Mouse (Mus musculus): ENCODE data around the gene Tas1r2.

The Tas1r2 gene

DNA sequence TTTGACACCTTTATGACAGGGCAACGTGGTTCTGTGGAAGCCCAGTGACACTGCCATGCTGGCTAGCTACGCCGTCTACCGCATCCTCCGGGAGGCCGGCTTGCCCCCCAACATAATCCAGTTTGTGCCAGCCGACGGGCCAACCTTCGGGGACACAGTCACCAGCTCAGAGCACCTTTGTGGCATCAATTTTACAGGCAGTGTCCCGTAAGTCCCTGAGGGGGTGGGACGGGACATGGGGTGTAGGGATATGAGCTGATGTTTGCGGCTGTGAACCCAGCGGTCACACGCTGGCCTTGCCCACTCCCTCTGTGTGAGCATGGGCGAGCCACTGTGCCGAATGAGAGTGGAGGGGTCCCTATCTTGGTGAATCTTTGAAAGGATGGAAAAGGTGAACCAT, 15.0 kb upstream of the Tas1r2 start:
- DNase-seq (ENCODE audit: extremely low spot score, low read depth, low spot score), result no peak

- DNase-seq (ENCODE audit: extremely low spot score, low read depth, low spot score), result no peak
Observed at GRCm38 (mm10) chr4:139639801-139640200, 13.5 kb upstream of the Tas1r2 start.

- no peak for DNase-seq (ENCODE audit: extremely low spot score, low read depth, low spot score)
Observed at GRCm38 (mm10) chr4:139640333-139640732, 13.0 kb upstream of the Tas1r2 start.

DNA sequence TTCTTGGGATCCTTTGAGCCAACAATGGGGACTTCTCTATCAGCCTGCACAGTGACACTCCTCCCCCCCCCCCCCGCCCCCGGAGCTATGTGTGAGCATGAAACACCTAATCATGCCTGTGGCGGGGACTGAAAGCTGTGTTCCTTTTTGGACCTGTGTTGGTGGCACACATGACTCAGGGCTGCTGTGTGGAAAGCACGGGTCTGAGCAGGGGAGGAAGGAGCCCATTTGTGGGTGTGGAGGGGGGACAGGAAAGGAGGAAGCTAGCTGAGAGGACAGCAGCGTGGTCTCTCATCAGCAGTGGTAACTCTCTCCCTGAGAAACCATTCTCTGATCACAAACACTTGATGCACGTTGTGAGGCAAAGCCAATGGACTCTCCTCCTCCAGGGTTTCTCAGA, 12.6 kb upstream of the Tas1r2 start:
- no peak for DNase-seq (ENCODE audit: extremely low spot score, low read depth, low spot score)

- DNase-seq (ENCODE audit: extremely low spot score, low read depth, low spot score), result no peak
Observed at GRCm38 (mm10) chr4:139641829-139642425, 11.4 kb upstream of the Tas1r2 start.

DNA sequence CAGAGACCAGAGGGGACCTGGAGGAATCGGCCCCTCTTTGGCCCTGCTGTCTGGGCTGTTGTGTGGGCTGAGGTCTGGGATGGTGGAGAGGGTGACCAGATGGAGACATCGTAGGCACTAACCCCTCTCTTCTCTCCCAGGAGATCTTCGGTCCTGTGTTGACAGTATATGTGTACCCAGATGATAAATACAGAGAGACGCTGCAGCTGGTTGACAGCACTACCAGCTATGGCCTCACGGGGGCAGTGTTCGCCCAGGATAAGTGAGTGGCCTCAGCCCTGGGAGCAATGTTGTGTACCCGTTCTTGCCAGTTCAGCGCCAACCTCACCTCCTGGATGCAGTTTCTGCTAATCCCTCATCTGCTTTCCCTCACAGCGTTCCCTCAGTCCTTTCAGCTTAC, 9.4 kb upstream of the Tas1r2 start:
- no peak for DNase-seq (ENCODE audit: extremely low spot score, low read depth, low spot score)

- no peak for DNase-seq (ENCODE audit: extremely low spot score, low read depth, low spot score)
Observed at GRCm38 (mm10) chr4:139646916-139647315, 6.4 kb upstream of the Tas1r2 start.

GRCm38 (mm10) chr4:139650086-139650743, 3.1 kb upstream of the Tas1r2 start:
- no peak for DNase-seq (ENCODE audit: extremely low spot score, low read depth, low spot score)

DNA sequence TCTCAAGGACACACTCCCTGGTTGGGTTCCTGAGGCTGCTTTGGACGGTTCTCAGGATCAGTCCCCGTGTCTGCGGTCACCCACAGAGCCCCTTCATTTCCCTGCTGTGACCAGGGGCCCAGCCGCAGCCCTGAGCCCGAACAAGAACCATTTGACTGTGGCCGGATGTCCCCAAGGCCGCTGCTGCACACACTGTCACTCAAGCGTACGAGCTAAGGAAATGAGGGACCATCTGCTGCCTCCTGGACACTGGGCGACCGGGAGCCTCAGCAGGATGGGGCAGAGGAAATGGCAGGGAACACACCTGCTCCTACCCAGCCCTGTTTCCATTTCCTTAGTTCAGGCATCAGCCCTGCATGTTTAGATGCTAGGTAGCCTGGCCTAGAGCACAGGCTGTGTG, 2.4 kb upstream of the Tas1r2 start:
- DNase-seq (ENCODE audit: extremely low spot score, low read depth, low spot score), result no peak

DNA sequence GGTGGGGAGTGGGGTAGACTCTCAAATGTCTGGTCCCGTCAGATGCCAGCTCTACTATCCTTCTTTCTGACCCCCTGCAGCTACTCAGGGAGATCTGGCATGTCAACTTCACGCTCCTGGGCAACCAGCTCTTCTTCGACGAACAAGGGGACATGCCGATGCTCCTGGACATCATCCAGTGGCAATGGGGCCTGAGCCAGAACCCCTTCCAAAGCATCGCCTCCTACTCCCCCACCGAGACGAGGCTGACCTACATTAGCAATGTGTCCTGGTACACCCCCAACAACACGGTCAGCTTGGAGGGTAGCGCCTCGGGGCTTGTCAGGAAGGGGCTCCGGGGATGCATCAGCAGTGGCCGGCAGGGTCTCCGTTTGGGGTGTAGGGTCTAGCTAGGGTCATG, 8.6 kb downstream of the Tas1r2 start:
- DNase-seq (ENCODE audit: extremely low spot score, low read depth, low spot score), result no peak

DNA sequence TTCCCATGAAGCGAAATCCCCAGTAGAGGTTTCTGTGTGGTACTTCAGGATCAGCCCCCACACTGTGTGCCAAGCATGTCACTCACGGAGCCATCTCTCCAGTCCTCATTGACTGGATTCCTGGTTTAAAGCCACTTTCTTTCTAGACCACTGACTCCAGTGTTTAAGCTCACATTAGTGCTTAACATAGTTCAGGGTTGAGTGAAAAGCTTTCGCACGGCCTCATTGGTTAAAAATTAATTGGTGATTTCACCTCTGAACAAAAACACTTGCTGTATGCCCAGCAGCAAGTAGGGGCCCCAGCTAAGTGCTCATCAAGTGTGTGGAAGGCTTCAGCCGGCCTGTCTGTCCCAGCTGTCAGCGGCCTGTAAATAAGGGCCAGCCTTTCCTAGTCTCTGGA, 14.3 kb downstream of the Tas1r2 start:
- no peak for DNase-seq (ENCODE audit: extremely low spot score, low read depth, low spot score)

- DNase-seq (ENCODE audit: extremely low spot score, low read depth, low spot score), result peak; percentile 30
Observed at GRCm38 (mm10) chr4:139669847-139670246, 16.5 kb downstream of the Tas1r2 start.

DNA sequence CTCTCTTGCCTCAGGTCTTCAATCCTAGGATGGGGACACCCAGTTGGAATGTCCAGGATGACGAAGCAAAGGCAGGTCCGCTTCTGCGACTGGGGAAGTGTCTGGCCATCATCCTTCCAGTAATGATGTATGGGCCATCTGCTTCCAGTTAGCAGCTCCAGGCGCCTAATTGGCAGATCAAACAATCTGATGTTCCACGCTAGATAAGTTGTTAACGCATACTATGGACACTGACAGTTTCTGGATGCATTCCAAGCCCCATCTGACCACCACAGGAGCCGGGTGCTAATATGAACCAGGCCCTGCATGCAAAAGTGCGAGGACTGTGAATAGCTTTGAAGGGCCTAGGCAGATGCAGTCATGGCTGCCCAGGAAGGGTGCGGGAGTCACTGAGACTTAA, 22.4 kb downstream of the Tas1r2 start:
- no peak for DNase-seq (ENCODE audit: extremely low spot score, low read depth, low spot score)

GRCm38 (mm10) chr4:139683728-139684638, 30.6 kb downstream of the Tas1r2 start:
- no peak for DNase-seq (ENCODE audit: extremely low spot score, low read depth, low spot score)

GRCm38 (mm10) chr4:139684639-139685017, 31.3 kb downstream of the Tas1r2 start:
- peak; percentile 54 for DNase-seq (ENCODE audit: extremely low spot score, low read depth, low spot score)

DNA sequence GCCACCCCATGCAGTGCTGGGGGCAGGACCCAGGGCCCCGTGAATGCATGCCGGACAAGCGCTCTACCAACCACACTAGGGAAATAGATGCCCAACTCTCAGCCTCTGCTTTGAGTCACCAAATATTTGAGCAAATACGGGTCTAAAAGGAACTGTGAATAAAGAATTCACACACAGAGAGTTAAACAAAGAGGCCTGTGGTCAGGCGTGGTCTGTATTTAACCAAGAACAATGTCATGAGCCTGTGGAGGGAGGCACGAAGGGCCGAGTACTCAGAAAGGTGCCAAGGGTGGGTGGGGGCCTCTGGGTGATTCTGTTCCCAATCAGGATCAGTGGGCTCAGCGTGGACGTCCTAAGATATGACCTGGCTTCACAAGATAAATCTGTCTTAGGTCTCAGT, 34.7 kb downstream of the Tas1r2 start:
- DNase-seq (ENCODE audit: extremely low spot score, low read depth, low spot score), result no peak

DNA sequence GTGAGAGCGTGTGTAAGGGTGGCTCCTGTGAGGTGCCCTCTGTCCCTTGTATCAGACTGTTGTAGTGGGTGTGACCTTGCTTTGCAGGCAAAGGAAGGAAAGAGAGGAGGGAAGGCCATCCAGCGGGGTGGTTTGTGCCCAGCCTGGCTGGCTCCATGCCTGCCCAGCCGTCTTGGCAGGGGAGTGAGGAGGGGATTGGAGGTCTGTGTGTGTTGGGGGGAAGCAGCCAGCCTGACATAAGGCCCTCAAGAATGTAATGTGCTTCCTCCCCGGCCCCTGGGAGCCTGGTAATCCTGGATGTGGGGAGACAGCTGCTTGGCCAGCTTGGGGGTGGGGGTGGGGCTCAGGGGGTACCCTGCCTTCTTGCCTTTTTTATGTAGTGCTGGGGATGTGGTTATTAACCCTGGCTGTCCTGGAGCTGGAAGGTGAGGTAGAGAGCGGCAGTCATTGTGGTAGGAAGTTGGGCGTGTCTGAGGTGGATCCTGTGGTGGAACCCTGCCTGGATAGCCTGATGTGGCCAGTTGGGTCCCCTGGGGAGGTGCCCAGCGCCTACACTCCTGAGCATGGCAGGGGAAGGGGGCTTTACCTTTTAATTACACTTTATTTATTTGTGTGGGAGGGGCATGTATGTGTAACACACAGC, 36.4 kb downstream of the Tas1r2 start:
- no peak for DNase-seq (ENCODE audit: extremely low spot score, low read depth, low spot score)

GRCm38 (mm10) chr4:139693315-139693714, 40.0 kb downstream of the Tas1r2 start:
- DNase-seq (ENCODE audit: extremely low spot score, low read depth, low spot score), result no peak

GRCm38 (mm10) chr4:139697755-139698154, 44.4 kb downstream of the Tas1r2 start:
- DNase-seq (ENCODE audit: extremely low spot score, low read depth, low spot score), result no peak

DNA sequence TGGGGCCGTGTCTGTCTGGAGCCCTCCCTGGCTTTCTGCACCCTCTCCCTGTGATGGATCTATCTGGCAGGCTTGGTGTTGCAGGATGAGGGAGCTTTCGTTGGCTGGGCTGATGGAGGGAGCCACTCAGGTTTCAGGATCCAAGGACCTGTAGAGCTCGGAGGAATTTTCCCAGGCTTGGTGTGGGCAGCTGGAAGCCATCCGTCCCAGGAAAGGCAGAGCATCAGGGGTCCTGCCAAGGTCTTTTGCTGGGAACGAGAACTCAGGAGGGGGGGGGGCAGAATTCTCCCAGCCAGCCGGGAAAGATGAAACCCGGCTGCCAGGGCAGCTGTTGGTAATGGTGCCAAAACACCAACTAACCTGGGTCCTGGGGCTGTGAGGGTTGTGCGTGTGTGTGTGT, 45.3 kb downstream of the Tas1r2 start:
- DNase-seq (ENCODE audit: extremely low spot score, low read depth, low spot score), result no peak

- no peak for DNase-seq (ENCODE audit: extremely low spot score, low read depth, low spot score)
Observed at GRCm38 (mm10) chr4:139702914-139703313, 49.6 kb downstream of the Tas1r2 start.

DNA sequence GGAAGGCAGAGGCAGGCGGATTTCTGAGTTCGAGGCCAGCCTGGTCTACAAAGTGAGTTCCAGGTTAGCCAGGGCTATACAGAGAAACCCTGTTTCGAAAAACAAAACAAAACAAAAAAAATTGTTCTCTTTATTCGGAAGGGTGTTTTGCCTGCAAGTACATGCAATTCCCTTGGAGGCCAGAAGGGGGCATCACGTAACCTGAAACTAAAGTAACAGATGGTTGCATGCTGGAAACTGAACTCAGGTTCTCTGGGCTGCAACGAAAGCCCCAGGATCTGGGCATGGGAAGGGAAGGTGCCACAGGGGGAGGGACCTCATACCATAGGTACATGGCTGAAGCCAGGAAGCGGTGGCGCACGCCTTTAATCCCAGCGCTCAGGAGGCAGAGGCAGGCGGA, 50.1 kb downstream of the Tas1r2 start:
- DNase-seq (ENCODE audit: extremely low spot score, low read depth, low spot score), result no peak
